Mouse (Mus musculus) forebrain, postnatal 0 days (tissue): ENCODE results near the gene Armc9. TPM values are rescaled to one million over a fixed set of nuclear protein-coding genes. Genes with fewer than 3 reads are reported as not detected.

Source experiments
- ATAC-seq: fragments of 200-750 bp; cut with Nextera tagmentation; 2 replicates; pipeline ENCODE4 v1.8.0; 2017; ENCODE audit warnings: mild to moderate bottlenecking, moderate library complexity
- DNase-seq: peaks from one replicate; pipeline ENCODE4 v3.0.0-alpha.2; 2015
- H3K27ac ChIP-seq: fragments of 300-500 bp; sonication (generic); 2 replicates; pipeline ENCODE4 v1.5.1; 2014; ENCODE audit warnings: low read depth, mild to moderate bottlenecking, antibody characterized with exemption, low read length, moderate library complexity, mixed read lengths
- H3K27me3 ChIP-seq: fragments of 300-500 bp; sonication (generic); 2 replicates; pipeline ENCODE4 v1.6.1; 2014; ENCODE audit warnings: mild to moderate bottlenecking, low read length, mixed read lengths; ENCODE audit not compliant: insufficient read depth
- H3K36me3 ChIP-seq: fragments of 300-500 bp; sonication (generic); 2 replicates; pipeline ENCODE4 v1.6.1; 2014; ENCODE audit warnings: mild to moderate bottlenecking, moderate library complexity; ENCODE audit not compliant: insufficient read depth
- H3K4me1 ChIP-seq: fragments of 300-500 bp; sonication (generic); 2 replicates; pipeline ENCODE4 v1.6.1; 2014; ENCODE audit warnings: antibody characterized with exemption; ENCODE audit not compliant: insufficient read depth
- H3K4me2 ChIP-seq: fragments of 300-500 bp; sonication (generic); 2 replicates; pipeline ENCODE4 v1.6.1; 2014; ENCODE audit warnings: low read depth, mild to moderate bottlenecking, moderate library complexity
- H3K4me3 ChIP-seq: fragments of 300-500 bp; sonication (generic); 2 replicates; pipeline ENCODE4 v1.5.1; 2014; ENCODE audit warnings: low read depth, low read length, mixed read lengths
- H3K9ac ChIP-seq: fragments of 300-500 bp; sonication (generic); 2 replicates; pipeline ENCODE4 v1.6.1; 2014; ENCODE audit warnings: mild to moderate bottlenecking
- H3K9me3 ChIP-seq: fragments of 300-500 bp; sonication (generic); 2 replicates; pipeline ENCODE4 v1.6.1; 2016; ENCODE audit warnings: low read length
- CTCF ChIP-seq: sonication (generic); IDR thresholded peaks from 2 replicates; pipeline ENCODE4 v1.5.1; 2016; ENCODE audit warnings: antibody characterized with exemption, control low read depth, low read depth
- WGBS: fragments of 180-500 bp; shearing (Covaris S2); extraction: QIAGEN DNeasy Blood & Tissue Kit; methylation state at CpG from one replicate; pipeline ENCODE4 v1.1.7; 2014; 5-methylcytosine and 5-hydroxymethylcytosine counted together
- polyA plus RNA-seq: library from polyadenylated mRNA; unstranded; fragments of >200 nt; fragmentation: Nextera tagmentation; extraction: Ambion mirVana; gene quantifications from 2 replicates; pipeline ENCODE4 v1.2.1, GENCODE M21; 2015
- total RNA-seq: library from RNA; depleted of rRNA; stranded (reverse); fragments of >200 nt; gene quantifications from 2 replicates; pipeline ENCODE4 v1.2.3, GENCODE M21; 2014

Armc9 gene
- total and polyA plus RNA-seq, 2 experiments from 2014 or later = 29.1 to 35.2 TPM

- Histone ChIP-seq H3K27ac (no peak overlapping the region), H3K9ac (no peak overlapping the region), H3K4me3 (no peak overlapping the region), H3K4me1 (no peaks in the 10 kb centered on the region), H3K9me3 (no peaks in the 10 kb centered on the region), H3K36me3 (peaks cover 63% of the 10 kb centered on the region), H3K27me3 (no peaks in the 10 kb centered on the region), H3K4me2 (no peak overlapping the region)
- no peak for TF ChIP-seq CTCF
- WGBS = 95% methylated on average over 5 of the region's 5 CpGs
- no peak for DNase-seq
- ATAC-seq = no peak
Measured at GRCm38 (mm10) chr1:86161061-86161460, 6.5 kb downstream of the Armc9 start.

GRCm38 (mm10) chr1:86174602-86175001, 20.0 kb downstream of the Armc9 start:
- peak; percentile 37 for TF ChIP-seq CTCF
- no peaks in the 10 kb centered on the region for H3K27me3 ChIP-seq
- no peak overlapping the region for H3K27ac ChIP-seq
- H3K4me2 ChIP-seq = no peak overlapping the region
- H3K4me3 ChIP-seq = no peak overlapping the region
- 96% methylated on average over 5 of the region's 5 CpGs for WGBS
- no peaks in the 10 kb centered on the region for H3K4me1 ChIP-seq
- H3K36me3 ChIP-seq = peaks cover 46% of the 10 kb centered on the region
- H3K9me3 ChIP-seq = no peaks in the 10 kb centered on the region
- H3K9ac ChIP-seq = no peak overlapping the region
- DNase-seq = no peak
- no peak for ATAC-seq

- peaks cover 47% of the 10 kb centered on the region for H3K36me3 ChIP-seq
- no peak for DNase-seq
- no peaks in the 10 kb centered on the region for H3K27me3 ChIP-seq
- no peak overlapping the region for H3K4me2 ChIP-seq
- no peak overlapping the region for H3K27ac ChIP-seq
- no peak overlapping the region for H3K4me3 ChIP-seq
- no peaks in the 10 kb centered on the region for H3K4me1 ChIP-seq
- no peaks in the 10 kb centered on the region for H3K9me3 ChIP-seq
- no peak overlapping the region for H3K9ac ChIP-seq
- TF ChIP-seq CTCF = no peak
- no peak for ATAC-seq
- WGBS = 93% methylated on average over 2 of the region's 2 CpGs
Measured at GRCm38 (mm10) chr1:86176066-86176465, 21.5 kb downstream of the Armc9 start.

- no peaks in the 10 kb centered on the region for H3K4me1 ChIP-seq
- WGBS = 41% methylated on average over 7 of the region's 7 CpGs
Measured at GRCm38 (mm10) chr1:86178462-86179253, 24.1 kb downstream of the Armc9 start.

GRCm38 (mm10) chr1:86182004-86182709, 27.6 kb downstream of the Armc9 start:
- Histone ChIP-seq H3K36me3 (peaks cover 27% of the 10 kb centered on the region), H3K27me3 (no peaks in the 10 kb centered on the region), H3K9ac (no peak overlapping the region), H3K4me1 (no peaks in the 10 kb centered on the region), H3K27ac (no peak overlapping the region), H3K4me2 (no peak overlapping the region), H3K4me3 (no peak overlapping the region), H3K9me3 (no peaks in the 10 kb centered on the region)
- no peak for DNase-seq
- WGBS = 89% methylated on average over 5 of the region's 5 CpGs
- no peak for TF ChIP-seq CTCF
- no peak for ATAC-seq

More at GRCm38 (mm10) chr1:86178462-86179253, 24.1 kb downstream of the Armc9 start:
- DNase-seq (peak; percentile 88), ATAC-seq (peak; percentile 73)
- no peaks in the 10 kb centered on the region for H3K9me3 ChIP-seq
- no peak overlapping the region for H3K4me3 ChIP-seq
- peak; percentile 100 for TF ChIP-seq CTCF
- no peak overlapping the region for H3K27ac ChIP-seq
- no peak overlapping the region for H3K9ac ChIP-seq
- no peaks in the 10 kb centered on the region for H3K27me3 ChIP-seq
- no peak overlapping the region for H3K4me2 ChIP-seq
- H3K36me3 ChIP-seq = peaks cover 38% of the 10 kb centered on the region

- no peak for TF ChIP-seq CTCF
- WGBS = 85% methylated on average over 4 of the region's 4 CpGs
Measured at GRCm38 (mm10) chr1:86183577-86184263, 29.1 kb downstream of the Armc9 start.

More at GRCm38 (mm10) chr1:86183577-86184263, 29.1 kb downstream of the Armc9 start:
- DNase-seq = no peak
- H3K4me3 ChIP-seq = no peak overlapping the region
- no peaks in the 10 kb centered on the region for H3K9me3 ChIP-seq
- no peak overlapping the region for H3K27ac ChIP-seq
- no peak overlapping the region for H3K4me2 ChIP-seq
- H3K36me3 ChIP-seq = peaks cover 23% of the 10 kb centered on the region
- H3K9ac ChIP-seq = no peak overlapping the region
- no peaks in the 10 kb centered on the region for H3K27me3 ChIP-seq
- no peaks in the 10 kb centered on the region for H3K4me1 ChIP-seq
- ATAC-seq = no peak
